Mouse (Mus musculus) Patski (cell line): ENCODE data around the gene Zscan26. TPM values are rescaled to one million over a fixed set of nuclear protein-coding genes. Genes with fewer than 3 reads are reported as not detected.

Experiments
- ATAC-seq: fragments of 100-300 bp; one replicate; pipeline ENCODE4 v1.8.0; 2021
- CTCF ChIA-PET: fragments of 350-600 bp; sonication (Branson Sonifier 250); formaldehyde crosslinking; loops from one replicate; lab custom pipeline; 2022; ENCODE audit warnings: inconsistent platforms; lab: Charles Lee
- POLR2A ChIA-PET: fragments of 350-600 bp; sonication (Branson Sonifier 250); formaldehyde crosslinking; loops from one replicate; lab custom pipeline; 2022; ENCODE audit warnings: antibody characterized with exemption, inconsistent platforms; lab: Charles Lee
- DNase-seq: peaks from one replicate; pipeline ENCODE4 v3.0.0-alpha.2; 2011; ENCODE audit warnings: low read depth, low spot score
- H3K27me3 ChIP-seq: fragments of 371-371 bp; one replicate; pipeline ENCODE4 v1.5.1; 2021
- CTCF ChIP-seq: fragments of 100-300 bp; IDR thresholded peaks from one replicate; pipeline ENCODE4 v1.5.1; 2021
- in situ Hi-C: fragments of 300-500 bp; cut with MboI; formaldehyde crosslinking; loops from 3 replicates; pipeline ENCODE4 v1.11.1; 2018; ENCODE audit warnings: low pct_unique_long_range_greater_than_20kb, mixed read lengths
- polyA plus RNA-seq: library from polyadenylated mRNA; unstranded; gene quantifications from one replicate; pipeline ENCODE4 v1.2.3, GENCODE M21; 2021

Zscan26 gene
- polyA plus RNA-seq, 1 experiment from 2014 or later: 25.5 TPM

- no peaks in the 10 kb centered on the region for H3K27me3 ChIP-seq
- CTCF ChIA-PET: no interaction called here
- TF ChIP-seq CTCF: no peak
- ATAC-seq: no peak
- POLR2A ChIA-PET: no interaction called here
- no peak for DNase-seq
- in situ Hi-C loops: no loop called here
These were observed 25.9 kb downstream of the Zscan26 start for GRCm38 (mm10) chr13:21427631-21428030.

GRCm38 (mm10) chr13:21423301-21423700, 30.2 kb downstream of the Zscan26 start:
- POLR2A ChIA-PET: no interaction called here
- no peaks in the 10 kb centered on the region for H3K27me3 ChIP-seq
- CTCF ChIA-PET: interaction anchor here (2.7 kb wide), 1 partner anchor 13 kb away, joined by 6 read pairs; no protein-coding TSS in a partner anchor
- in situ Hi-C loops: loop anchor here (25.0 kb wide), 1 partner anchor 614 kb away; the partner anchor contains the start of genes Hist1h2ag, Hist1h2ah, Hist1h2bj and Hist1h2bk
- ATAC-seq: no peak
- no peak for DNase-seq
- no peak for TF ChIP-seq CTCF

GRCm38 (mm10) chr13:21418865-21419264, 34.7 kb downstream of the Zscan26 start:
- TF ChIP-seq CTCF: no peak
- no peak for ATAC-seq
- ChIA-PET POLR2A (no interaction called here), CTCF (no interaction called here)
- in situ Hi-C loops: loop anchor here (25.0 kb wide), 1 partner anchor 618 kb away; the partner anchor contains the start of genes Hist1h2ag, Hist1h2ah, Hist1h2bj and Hist1h2bk
- H3K27me3 ChIP-seq: no peaks in the 10 kb centered on the region
- DNase-seq: no peak

- peak; percentile 95 for ATAC-seq
- ChIA-PET POLR2A (interaction anchor here (0.7 kb wide), 1 partner anchor 21 kb away, joined by 3 read pairs; no protein-coding TSS in a partner anchor), CTCF (interaction anchor here (2.3 kb wide), 1 partner anchor 14 kb away, joined by 10 read pairs; no protein-coding TSS in a partner anchor)
- in situ Hi-C loops: loop anchor here (25.0 kb wide), 1 partner anchor 620 kb away; the partner anchor contains the start of genes Hist1h2ag, Hist1h2ah, Hist1h2bj and Hist1h2bk
- H3K27me3 ChIP-seq: no peaks in the 10 kb centered on the region
- TF ChIP-seq CTCF: no peak
- peak; percentile 80 for DNase-seq
These were observed 36.1 kb downstream of the Zscan26 start for GRCm38 (mm10) chr13:21417298-21418010.

GRCm38 (mm10) chr13:21415750-21416149, 37.8 kb downstream of the Zscan26 start:
- in situ Hi-C loops: loop anchor here (25.0 kb wide), 1 partner anchor 622 kb away; the partner anchor contains the start of genes Hist1h2ag, Hist1h2ah, Hist1h2bj and Hist1h2bk
- ATAC-seq (peak; percentile 40), DNase-seq (no peak)
- no peaks in the 10 kb centered on the region for H3K27me3 ChIP-seq
- no peak for TF ChIP-seq CTCF
- ChIA-PET POLR2A (interaction anchor here (0.6 kb wide), 1 partner anchor 53 kb away, joined by 3 read pairs; no protein-coding TSS in a partner anchor), CTCF (interaction anchor here (0.9 to 2.3 kb wide), 3 partner anchors 10 to 21 kb away, joined by 3 to 10 read pairs (median 5); no protein-coding TSS in a partner anchor)

- POLR2A ChIA-PET: no interaction called here
- in situ Hi-C loops: loop anchor here (25.0 kb wide), 1 partner anchor 622 kb away; the partner anchor contains the start of genes Hist1h2ag, Hist1h2ah, Hist1h2bj and Hist1h2bk
- CTCF ChIA-PET: interaction anchor here (0.9 to 2.3 kb wide), 2 partner anchors 11 to 12 kb away, joined by 5 to 10 read pairs; no protein-coding TSS in a partner anchor
- ATAC-seq (no peak), DNase-seq (no peak)
- H3K27me3 ChIP-seq: no peaks in the 10 kb centered on the region
- TF ChIP-seq CTCF: no peak
These were observed 38.3 kb downstream of the Zscan26 start for GRCm38 (mm10) chr13:21415266-21415665.

GRCm38 (mm10) chr13:21414231-21415212, 39.0 kb downstream of the Zscan26 start:
- CTCF ChIA-PET: interaction anchor here (2.3 kb wide), 1 partner anchor 11 kb away, joined by 10 read pairs; no protein-coding TSS in a partner anchor
- ATAC-seq (no peak), DNase-seq (no peak)
- in situ Hi-C loops: loop anchor here (25.0 kb wide), 1 partner anchor 623 kb away; the partner anchor contains the start of genes Hist1h2ag, Hist1h2ah, Hist1h2bj and Hist1h2bk
- TF ChIP-seq CTCF: no peak
- POLR2A ChIA-PET: no interaction called here
- no peaks in the 10 kb centered on the region for H3K27me3 ChIP-seq

GRCm38 (mm10) chr13:21408805-21409459, 44.6 kb downstream of the Zscan26 start:
- ChIA-PET CTCF (interaction anchor here (0.9 to 2.2 kb wide), 2 partner anchors 9 to 14 kb away, joined by 3 to 6 read pairs; no protein-coding TSS in a partner anchor), POLR2A (no interaction called here)
- DNase-seq (no peak), ATAC-seq (no peak)
- no peaks in the 10 kb centered on the region for H3K27me3 ChIP-seq
- in situ Hi-C loops: loop anchor here (10.0 to 25.0 kb wide), 2 partner anchors 46 to 628 kb away; partner anchors contain the start of genes Hist1h2ag, Hist1h2ah, Hist1h2bj and Hist1h2bk
- TF ChIP-seq CTCF: no peak
